Mouse (Mus musculus): ENCODE measurements around the gene Noct. TPM values are rescaled to one million over a fixed set of nuclear protein-coding genes. Genes with fewer than 3 reads are reported as not detected.

Noct gene
- polyA plus RNA-seq, 2 experiments: 19.0 to 25.5 TPM

DNA sequence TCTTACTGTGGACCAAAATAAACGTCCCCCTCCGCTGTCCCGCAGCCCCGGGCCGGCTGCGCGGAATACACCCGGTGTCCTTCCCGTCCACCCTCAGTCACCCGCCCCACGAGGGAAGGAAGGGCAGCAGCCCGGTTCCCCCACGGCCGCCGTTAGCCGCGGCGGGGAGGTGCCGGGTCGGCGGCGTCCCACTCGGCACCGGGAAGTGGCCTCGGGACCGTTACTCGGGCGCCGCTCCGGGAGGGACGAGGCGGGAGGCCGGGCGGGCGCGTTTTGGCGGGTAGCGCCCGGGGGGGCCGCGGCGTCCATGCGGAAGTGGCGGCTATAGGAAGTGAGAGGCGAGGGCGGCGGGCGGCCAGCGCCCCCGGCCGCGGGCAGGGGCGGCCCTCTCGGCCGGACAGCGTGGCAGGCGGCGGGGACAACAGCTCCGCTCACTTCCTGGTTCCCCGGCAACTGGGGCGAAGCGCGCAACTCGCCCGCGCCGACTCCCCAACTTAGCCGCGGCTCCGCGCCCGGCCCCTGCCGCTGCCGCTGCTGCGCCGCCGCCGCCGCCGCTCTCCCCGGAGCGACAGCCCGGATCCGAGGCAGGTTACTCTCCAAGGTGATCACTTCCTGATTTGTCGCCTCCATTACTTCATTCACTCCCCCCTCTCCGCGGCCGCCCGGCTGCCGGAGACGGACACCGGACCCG lies 52.3 kb downstream of the Noct start:
- peak overlapping the region; percentile 79 for H3K27ac ChIP-seq
- no peak for TF ChIP-seq CTCF (IDR thresholded peaks at IDR 0.05; ENCODE audit: low read depth)
- no peak for TF ChIP-seq EP300 (IDR thresholded peaks at IDR 0.05; ENCODE audit: low read depth)
- WGBS (ENCODE audit: insufficient replicate concordance): under 1% methylated on average over 78 of the region's 93 CpGs
- H3K27me3 ChIP-seq (ENCODE audit: control insufficient read depth, insufficient read depth, low read length): no peaks in the 10 kb centered on the region
- no peaks in the 10 kb centered on the region for H3K36me3 ChIP-seq (replicated peaks; ENCODE audit: control insufficient read depth, insufficient read depth, low read depth)
- peak overlapping the region; percentile 64 for H3K4me2 ChIP-seq (ENCODE audit: low read depth)
- peak overlapping the region; percentile 81 for H3K9ac ChIP-seq (replicated peaks)
- H3K4me3 ChIP-seq (ENCODE audit: insufficient read depth in 1 of 2, low read depth in 2 of 2, low read length in 2 of 2): peak overlapping the region; percentile 67 to 87
- ATAC-seq (ENCODE audit: insufficient read depth) (peak; percentile 29), DNase-seq (ENCODE audit: low read depth in 3 of 3, low spot score in 3 of 3) (peak in 2 of 3 experiments; percentile 9 to 20)
- H3K4me1 ChIP-seq (replicated peaks; ENCODE audit: control insufficient read depth in 2 of 2, insufficient read depth in 2 of 2, low read length in 1 of 2): peaks cover 9 to 11% of the 10 kb centered on the region in 2 experiments
- no peaks in the 10 kb centered on the region for H3K9me3 ChIP-seq (ENCODE audit: control insufficient read depth, low read length)

DNA sequence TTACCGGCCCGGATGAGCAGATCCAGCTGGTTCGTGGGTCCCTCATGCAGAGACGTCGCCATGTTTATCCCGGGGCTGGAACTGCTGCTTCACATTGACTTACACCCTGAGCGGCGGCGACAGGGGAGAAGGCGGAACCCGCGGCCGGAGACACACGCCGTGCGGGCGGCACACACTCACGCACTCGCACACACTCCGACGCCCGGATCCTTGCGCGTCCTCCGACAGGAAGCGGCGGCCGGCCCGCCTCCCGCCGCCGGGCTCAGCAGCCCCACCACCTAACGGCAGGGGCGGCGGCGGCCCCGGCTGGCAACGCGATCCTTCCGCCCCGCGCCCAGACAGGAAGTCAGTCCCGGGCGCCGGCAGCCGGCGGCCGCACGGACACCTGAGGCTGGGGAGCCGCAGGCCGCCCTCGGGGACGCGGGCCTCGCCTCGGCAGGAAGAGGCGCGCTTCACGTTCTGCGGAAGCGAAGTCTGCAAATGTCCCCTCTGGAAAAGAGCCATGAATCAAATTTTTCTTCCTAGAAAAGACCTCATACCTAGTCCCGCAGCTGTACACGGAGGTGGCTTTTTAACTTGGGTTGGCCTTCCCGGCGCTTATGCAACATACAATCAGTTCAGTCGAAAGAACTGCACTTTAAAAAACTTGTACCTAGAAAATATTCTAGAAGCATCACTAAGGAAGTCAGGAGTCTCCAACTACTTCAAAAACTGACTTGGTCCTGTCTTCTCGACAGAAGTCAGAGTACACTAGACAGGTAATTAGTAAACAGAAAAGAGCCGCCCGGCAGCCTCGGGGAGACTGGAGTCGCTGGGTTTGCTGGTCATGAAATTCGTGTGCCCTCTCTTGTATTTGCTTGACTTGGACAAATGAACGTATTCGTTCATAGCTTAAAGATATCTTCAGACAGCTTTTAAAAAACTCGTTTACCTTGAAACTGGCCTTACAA lies 53.2 kb downstream of the Noct start:
- ATAC-seq (ENCODE audit: insufficient read depth) (peak; percentile 56), DNase-seq (ENCODE audit: low read depth in 3 of 3, low spot score in 3 of 3) (peak; percentile 56 to 63 (median 57))
- H3K36me3 ChIP-seq (replicated peaks; ENCODE audit: control insufficient read depth, insufficient read depth, low read depth): no peaks in the 10 kb centered on the region
- no peaks in the 10 kb centered on the region for H3K9me3 ChIP-seq (ENCODE audit: control insufficient read depth, low read length)
- no peaks in the 10 kb centered on the region for H3K27me3 ChIP-seq (ENCODE audit: control insufficient read depth, insufficient read depth, low read length)
- peak overlapping the region; percentile 81 for H3K9ac ChIP-seq (replicated peaks)
- peaks cover 9 to 11% of the 10 kb centered on the region in 2 experiments for H3K4me1 ChIP-seq (replicated peaks; ENCODE audit: control insufficient read depth in 2 of 2, insufficient read depth in 2 of 2, low read length in 1 of 2)
- peak overlapping the region; percentile 79 for H3K27ac ChIP-seq
- under 1% methylated on average over 69 of the region's 75 CpGs for WGBS (ENCODE audit: insufficient replicate concordance)
- H3K4me2 ChIP-seq (ENCODE audit: low read depth): peak overlapping the region; percentile 64
- TF ChIP-seq EP300 (IDR thresholded peaks at IDR 0.05; ENCODE audit: low read depth) (no peak), CTCF (IDR thresholded peaks at IDR 0.05; ENCODE audit: low read depth) (0 out of 2 replicates have a peak, but pooled peaks have one; percentile 7)
- peak overlapping the region; percentile 67 to 87 for H3K4me3 ChIP-seq (ENCODE audit: insufficient read depth in 1 of 2, low read depth in 2 of 2, low read length in 2 of 2)

DNA sequence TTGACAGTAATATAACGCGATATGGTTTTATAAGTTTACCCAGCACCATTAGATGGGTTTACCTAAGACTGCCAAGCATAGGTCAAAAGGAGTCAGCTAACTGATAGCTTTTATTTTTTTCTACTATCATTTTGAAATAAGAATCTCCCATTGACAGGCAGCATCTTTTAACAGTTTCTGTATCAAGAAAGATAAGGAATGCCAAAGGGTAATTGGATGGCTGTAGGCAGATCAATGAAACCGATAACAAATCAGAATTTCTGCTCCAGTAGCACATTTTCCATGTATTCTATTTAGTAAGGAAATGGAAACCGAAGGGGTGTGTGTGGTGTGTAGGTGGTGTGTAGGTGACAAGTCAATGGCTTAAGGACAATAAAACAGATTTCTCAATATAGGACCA lies 54.2 kb downstream of the Noct start:
- Histone ChIP-seq H3K27me3 (ENCODE audit: control insufficient read depth, insufficient read depth, low read length) (no peaks in the 10 kb centered on the region), H3K4me3 (ENCODE audit: insufficient read depth in 1 of 2, low read depth in 2 of 2, low read length in 2 of 2) (peak overlapping the region in 1 of 2 experiments; percentile 67; a peak in 1 of 4 replicates), H3K4me2 (ENCODE audit: low read depth) (peak overlapping the region; percentile 64), H3K27ac (no peak overlapping the region), H3K9ac (replicated peaks) (no peak overlapping the region), H3K36me3 (replicated peaks; ENCODE audit: control insufficient read depth, insufficient read depth, low read depth) (no peaks in the 10 kb centered on the region), H3K9me3 (ENCODE audit: control insufficient read depth, low read length) (no peaks in the 10 kb centered on the region), H3K4me1 (replicated peaks; ENCODE audit: control insufficient read depth in 2 of 2, insufficient read depth in 2 of 2, low read length in 1 of 2) (peaks cover 9 to 11% of the 10 kb centered on the region in 2 experiments)
- no peak for DNase-seq (ENCODE audit: low read depth in 3 of 3, low spot score in 3 of 3)
- TF ChIP-seq EP300 (IDR thresholded peaks at IDR 0.05; ENCODE audit: low read depth) (no peak), CTCF (IDR thresholded peaks at IDR 0.05; ENCODE audit: low read depth) (no peak)
- 73% methylated on average over 4 of the region's 4 CpGs for WGBS (ENCODE audit: insufficient replicate concordance)
- no peak for ATAC-seq (ENCODE audit: insufficient read depth)

DNA sequence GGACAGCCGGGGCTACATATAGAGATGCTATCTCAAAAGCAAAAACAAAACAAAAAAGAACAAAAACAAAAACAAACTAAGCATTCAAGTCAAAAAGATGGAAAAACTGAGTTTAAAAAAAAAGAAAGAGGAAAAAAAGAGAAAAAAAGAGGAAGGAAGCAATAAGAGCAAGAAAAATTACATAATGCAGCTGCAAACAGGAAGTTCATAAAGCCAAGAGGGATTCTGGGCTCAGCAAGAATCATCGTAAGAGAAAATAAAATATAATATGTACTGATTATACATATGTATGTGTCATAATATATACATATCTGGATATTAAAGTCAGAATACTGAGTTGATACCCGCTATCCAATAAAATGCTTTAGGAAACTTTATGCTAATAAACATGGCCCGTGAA lies 57.5 kb downstream of the Noct start:
- TF ChIP-seq EP300 (IDR thresholded peaks at IDR 0.05; ENCODE audit: low read depth): no peak
- TF ChIP-seq CTCF (IDR thresholded peaks at IDR 0.05; ENCODE audit: low read depth): no peak
- no peak for ATAC-seq (ENCODE audit: insufficient read depth)

DNA sequence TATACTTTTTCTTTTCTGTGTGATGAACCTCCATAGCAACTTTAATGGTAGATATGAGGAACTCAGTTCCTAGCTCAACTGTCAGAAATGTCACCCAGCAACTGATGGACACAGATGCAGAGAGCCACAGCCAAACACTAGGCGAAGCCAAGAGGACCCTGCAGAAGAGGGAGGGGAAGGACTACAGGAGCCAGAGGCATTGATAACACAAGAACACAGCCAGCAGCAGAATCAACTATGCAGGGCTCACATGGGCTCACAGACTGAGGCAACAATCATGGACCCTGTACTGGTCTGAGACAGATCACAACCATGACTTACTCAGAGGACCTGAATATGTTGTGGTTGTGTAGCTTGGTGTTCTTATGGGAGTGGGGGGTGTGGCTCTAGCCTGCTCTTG lies 60.1 kb downstream of the Noct start:
- Histone ChIP-seq H3K4me2 (ENCODE audit: low read depth) (no peak overlapping the region), H3K9ac (replicated peaks) (no peak overlapping the region), H3K9me3 (ENCODE audit: control insufficient read depth, low read length) (no peaks in the 10 kb centered on the region), H3K4me3 (ENCODE audit: insufficient read depth in 1 of 2, low read depth in 2 of 2, low read length in 2 of 2) (no peak overlapping the region), H3K4me1 (replicated peaks; ENCODE audit: control insufficient read depth in 2 of 2, insufficient read depth in 2 of 2, low read length in 1 of 2) (peaks cover 0 to 3% of the 10 kb centered on the region in 2 experiments; a peak in 1 of 4 replicates), H3K27me3 (ENCODE audit: control insufficient read depth, insufficient read depth, low read length) (no peaks in the 10 kb centered on the region), H3K36me3 (replicated peaks; ENCODE audit: control insufficient read depth, insufficient read depth, low read depth) (peaks cover 10% of the 10 kb centered on the region), H3K27ac (no peak overlapping the region)
- ATAC-seq (ENCODE audit: insufficient read depth) (no peak), DNase-seq (ENCODE audit: low read depth in 3 of 3, low spot score in 3 of 3) (no peak)
- 47% methylated on average over 1 of the region's 1 CpGs for WGBS (ENCODE audit: insufficient replicate concordance)
- TF ChIP-seq EP300 (IDR thresholded peaks at IDR 0.05; ENCODE audit: low read depth) (no peak), CTCF (IDR thresholded peaks at IDR 0.05; ENCODE audit: low read depth) (no peak)

More for the DNA sequence above, 57.5 kb downstream of the Noct start:
- no peak overlapping the region for H3K27ac ChIP-seq
- H3K36me3 ChIP-seq (replicated peaks; ENCODE audit: control insufficient read depth, insufficient read depth, low read depth): peaks cover 10% of the 10 kb centered on the region
- no peak overlapping the region for H3K4me3 ChIP-seq (ENCODE audit: insufficient read depth in 1 of 2, low read depth in 2 of 2, low read length in 2 of 2)
- no peaks in the 10 kb centered on the region for H3K27me3 ChIP-seq (ENCODE audit: control insufficient read depth, insufficient read depth, low read length)
- 87% methylated on average over 4 of the region's 4 CpGs for WGBS (ENCODE audit: insufficient replicate concordance)
- no peaks in the 10 kb centered on the region for H3K9me3 ChIP-seq (ENCODE audit: control insufficient read depth, low read length)
- H3K4me2 ChIP-seq (ENCODE audit: low read depth): no peak overlapping the region
- H3K4me1 ChIP-seq (replicated peaks; ENCODE audit: control insufficient read depth in 2 of 2, insufficient read depth in 2 of 2, low read length in 1 of 2): peaks cover 4 to 8% of the 10 kb centered on the region in 2 experiments
- H3K9ac ChIP-seq (replicated peaks): no peak overlapping the region
- no peak for DNase-seq (ENCODE audit: low read depth in 3 of 3, low spot score in 3 of 3)

Data from liver, embryonic 14.5 days (tissue).